In genomic region chr19:21510116-21510515, GRCm38 (mm10) we compare ENCODE assay signal across 8 mouse cellular contexts. TPM values are rescaled to one million over a fixed set of nuclear protein-coding genes. Genes with fewer than 3 reads are reported as not detected.
DNase-seq lines count a peak whose midpoint lies in the region; ATAC-seq lines count a peak whose summit lies in the region.

No protein-coding gene starts in this region.

- no peak overlapping the region for H3K27ac ChIP-seq in hindbrain, embryonic 14.5 days
- no peak overlapping the region for H3K27ac ChIP-seq in hindbrain, embryonic 13.5 days

- H3K9me3 ChIP-seq in hindbrain, embryonic 14.5 days (ENCODE audit: control insufficient read depth, low read length) = no peaks in the 10 kb centered on the region
- no peaks in the 10 kb centered on the region for H3K9me3 ChIP-seq in hindbrain, embryonic 13.5 days

- H3K4me3 ChIP-seq in hindbrain, embryonic 14.5 days (replicated peaks; ENCODE audit: low read length) = no peak overlapping the region
- H3K4me3 ChIP-seq in hindbrain, embryonic 13.5 days = no peak overlapping the region

- no peak overlapping the region for H3K9ac ChIP-seq in hindbrain, embryonic 14.5 days
- no peak overlapping the region for H3K9ac ChIP-seq in hindbrain, embryonic 13.5 days

- no peaks in the 10 kb centered on the region for H3K4me1 ChIP-seq in hindbrain, embryonic 14.5 days (replicated peaks; ENCODE audit: control insufficient read depth, insufficient read depth, low read length)
- no peaks in the 10 kb centered on the region for H3K4me1 ChIP-seq in hindbrain, embryonic 13.5 days (replicated peaks)

- no peak for ATAC-seq in hindbrain, embryonic 14.5 days (ENCODE audit: low FRiP score)
- no peak for ATAC-seq in hindbrain, embryonic 13.5 days (ENCODE audit: low FRiP score)
- peak; percentile 57 for ATAC-seq in inflammation-experienced regulatory T-cells, adult 6 months

- no peaks in the 10 kb centered on the region for H3K27me3 ChIP-seq in hindbrain, embryonic 14.5 days (ENCODE audit: control insufficient read depth, insufficient read depth, low read length)
- no peaks in the 10 kb centered on the region for H3K27me3 ChIP-seq in hindbrain, embryonic 13.5 days

- no peak overlapping the region for H3K4me2 ChIP-seq in hindbrain, embryonic 14.5 days (replicated peaks)
- H3K4me2 ChIP-seq in hindbrain, embryonic 13.5 days = no peak overlapping the region

- peak; percentile 56 for DNase-seq in hindbrain, embryonic 14.5 days (ENCODE audit: low spot score)
- DNase-seq in A20 (ENCODE audit: low read depth, low spot score) (peak; percentile 53), R1 (ENCODE audit: low read depth, low spot score) (peak; percentile 52)
- peak; percentile 11 to 60 for DNase-seq in cerebellum, postnatal 25 days
- peak; percentile 36 for DNase-seq in lung, postnatal 25 days (ENCODE audit: low spot score)
- no peak for DNase-seq in T-cell, adult 2 months (ENCODE audit: low spot score)

- H3K36me3 ChIP-seq in hindbrain, embryonic 14.5 days (replicated peaks; ENCODE audit: control insufficient read depth, insufficient read depth) = no peaks in the 10 kb centered on the region
- H3K36me3 ChIP-seq in hindbrain, embryonic 13.5 days = no peaks in the 10 kb centered on the region

- 58% methylated on average over 3 of the region's 3 CpGs for WGBS in hindbrain, embryonic 14.5 days
- WGBS in hindbrain, embryonic 13.5 days = 63% methylated on average over 3 of the region's 3 CpGs

RNA-seq across cellular contexts. Expression of gene Gda, which starts 36.9 kb away (rescaled TPM):
- polyA plus RNA-seq in hindbrain, embryonic 14.5 days (2014; fragmentation: Nextera tagmentation; extraction: Ambion mirVana) = 0.34 and 0.36 TPM in 2 replicates
- polyA plus RNA-seq in hindbrain, embryonic 13.5 days (2015; fragmentation: Nextera tagmentation; extraction: Ambion mirVana) = 0.10 and 0.17 TPM in 2 replicates
- polyA plus RNA-seq in inflammation-experienced regulatory T-cells, adult 6 months (2017; shearing (Covaris generic)) = under 1 TPM; 0.13 to 0.41 (median 0.24) TPM
